Mouse (Mus musculus) MEL (cell line): ENCODE results near the gene Ddx51. TPM values are rescaled to one million over a fixed set of nuclear protein-coding genes. Genes with fewer than 3 reads are reported as not detected.

ENCODE experiments used
- DNase-seq: peaks from one replicate; pipeline ENCODE4 v3.0.0; 2011; ENCODE audit warnings: low read depth, low spot score
- H3K27ac ChIP-seq: 2 replicates; pipeline ENCODE4 v1.5.1; 2012; ENCODE audit warnings: low read depth, mild to moderate bottlenecking, control low read depth, low read length, moderate library complexity; ENCODE audit not compliant: control insufficient read depth
- H3K27me3 ChIP-seq, 2 experiments: fragments of 150-350 bp in 1 of 2; sonication (generic) in 1 of 2; 2 replicates each; pipeline ENCODE4 v1.6.1; 2012; ENCODE audit warnings: low read length in 2 of 2, mild to moderate bottlenecking in 2 of 2, improper control_type of control experiment in 1 of 2, moderate library complexity in 1 of 2; ENCODE audit not compliant: insufficient read depth in 2 of 2, control insufficient read depth in 1 of 2
- H3K36me3 ChIP-seq, 2 experiments: 2 replicates each; pipeline ENCODE4 v1.6.1; 2012 to 2014; ENCODE audit warnings: low read length in 2 of 2, improper control_type of control experiment in 1 of 2, inconsistent platforms in 1 of 2, mild to moderate bottlenecking in 1 of 2; ENCODE audit not compliant: insufficient read depth in 2 of 2, control insufficient read depth in 1 of 2
- H3K4me1 ChIP-seq, 2 experiments: fragments of 150-350 bp in 1 of 2; sonication (generic) in 1 of 2; 2 replicates each; pipeline ENCODE4 v1.6.1; 2012; ENCODE audit warnings: low read length in 2 of 2, improper control_type of control experiment in 1 of 2, mild to moderate bottlenecking in 1 of 2; ENCODE audit not compliant: insufficient read depth in 2 of 2, control insufficient read depth in 1 of 2
- H3K4me3 ChIP-seq, 2 experiments: fragments of 150-350 bp in 1 of 2; sonication (generic) in 1 of 2; 2 replicates each; pipeline ENCODE4 v1.5.1; 2012; ENCODE audit warnings: low read depth in 2 of 2, low read length in 2 of 2, mild to moderate bottlenecking in 2 of 2, moderate library complexity in 2 of 2, control low read depth in 1 of 2, improper control_type of control experiment in 1 of 2; ENCODE audit not compliant: control insufficient read depth in 1 of 2, insufficient read depth in 1 of 2
- H3K79me2 ChIP-seq: 2 replicates; pipeline ENCODE4 v1.6.1; 2012; ENCODE audit warnings: mild to moderate bottlenecking, low read length, moderate library complexity; ENCODE audit not compliant: control insufficient read depth, poor library complexity, insufficient read depth
- H3K9ac ChIP-seq: 2 replicates; pipeline ENCODE4 v1.6.1; 2012; ENCODE audit warnings: low read depth, mild to moderate bottlenecking, control low read depth, low read length, moderate library complexity; ENCODE audit not compliant: control insufficient read depth, poor library complexity, severe bottlenecking
- H3K9me3 ChIP-seq: fragments of 150-350 bp; sonication (generic); replicated peaks from 2 replicates; pipeline ENCODE4 v1.6.1; 2012; ENCODE audit warnings: mild to moderate bottlenecking, low read length, improper control_type of control experiment, moderate library complexity; ENCODE audit not compliant: insufficient read depth
- CHD1 ChIP-seq: IDR thresholded peaks from 2 replicates; pipeline ENCODE4 v1.6.1; 2012; ENCODE audit warnings: low read depth, mild to moderate bottlenecking, inconsistent platforms, low read length, improper control_type of control experiment
- CHD2 ChIP-seq: IDR thresholded peaks from 2 replicates; pipeline ENCODE4 v1.6.1; 2011; ENCODE audit warnings: low read length, improper control_type of control experiment
- CTCF ChIP-seq, 3 experiments: IDR thresholded peaks in 2 of 3; conservative IDR thresholded peaks in 1 of 3; 2 replicates each; pipeline ENCODE4 v1.5.1; 2011 to 2012; ENCODE audit warnings: low read length in 3 of 3, low read depth in 2 of 3, mild to moderate bottlenecking in 2 of 3, improper control_type of control experiment in 1 of 3, inconsistent platforms in 1 of 3, mixed read lengths in 1 of 3, moderate library complexity in 1 of 3; ENCODE audit not compliant: control insufficient read depth in 1 of 3, insufficient read depth in 1 of 3, poor library complexity in 1 of 3, severe bottlenecking in 1 of 3
- ELF1 ChIP-seq: IDR thresholded peaks from 2 replicates; pipeline ENCODE4 v1.6.1; 2014; ENCODE audit warnings: low read depth, mild to moderate bottlenecking, inconsistent platforms, low read length, improper control_type of control experiment, moderate library complexity
- EP300 ChIP-seq, 2 experiments: IDR thresholded peaks; 2 replicates each; pipeline ENCODE4 v1.6.1; 2011; ENCODE audit warnings: improper control_type of control experiment in 2 of 2, low read length in 2 of 2, low read depth in 1 of 2, mild to moderate bottlenecking in 1 of 2
- GATA1 ChIP-seq: IDR thresholded peaks from 2 replicates; pipeline ENCODE4 v1.6.1; 2011; ENCODE audit warnings: low read depth, low read length, improper control_type of control experiment
- KAT2A ChIP-seq: conservative IDR thresholded peaks from 2 replicates; pipeline ENCODE4 v1.6.1; 2012; ENCODE audit warnings: low read depth, low read length, improper control_type of control experiment, inconsistent platforms
- MAFK ChIP-seq: IDR thresholded peaks from 2 replicates; pipeline ENCODE4 v1.6.1; 2011; ENCODE audit warnings: low read depth, mild to moderate bottlenecking, low read length, improper control_type of control experiment, borderline replicate concordance
- MAX ChIP-seq: IDR thresholded peaks from 2 replicates; pipeline ENCODE4 v1.6.1; 2011; ENCODE audit warnings: low read length, improper control_type of control experiment
- MAZ ChIP-seq: IDR thresholded peaks from 2 replicates; pipeline ENCODE4 v1.6.1; 2012; ENCODE audit warnings: low read depth, mild to moderate bottlenecking, inconsistent platforms, low read length, improper control_type of control experiment
- MYB ChIP-seq: IDR thresholded peaks from 2 replicates; pipeline ENCODE4 v1.6.1; 2011; ENCODE audit warnings: mild to moderate bottlenecking, low read depth, low read length, improper control_type of control experiment
- MYC ChIP-seq: IDR thresholded peaks from 2 replicates; pipeline ENCODE4 v1.6.1; 2011; ENCODE audit warnings: low read depth, mild to moderate bottlenecking, low read length, improper control_type of control experiment, moderate library complexity
- NRF1 ChIP-seq: IDR thresholded peaks from 2 replicates; pipeline ENCODE4 v1.6.1; 2014; ENCODE audit warnings: low read depth, mild to moderate bottlenecking, inconsistent platforms, low read length, improper control_type of control experiment, moderate library complexity; ENCODE audit not compliant: poor library complexity, insufficient read depth, severe bottlenecking
- POLR2AphosphoS5 ChIP-seq: IDR thresholded peaks from 2 replicates; pipeline ENCODE4 v1.6.1; 2012; ENCODE audit warnings: low read depth, borderline replicate concordance, mild to moderate bottlenecking, inconsistent platforms, low read length, moderate library complexity, mixed read lengths
- RAD21 ChIP-seq: IDR thresholded peaks from 2 replicates; pipeline ENCODE4 v1.6.1; 2011; ENCODE audit warnings: mild to moderate bottlenecking, low read depth, low read length, improper control_type of control experiment
- SMC3 ChIP-seq: IDR thresholded peaks from 2 replicates; pipeline ENCODE4 v1.6.1; 2011; ENCODE audit warnings: low read depth, low read length, improper control_type of control experiment
- TBP ChIP-seq: IDR thresholded peaks from 2 replicates; pipeline ENCODE4 v1.8.0; 2011; ENCODE audit warnings: low read depth, low read length, improper control_type of control experiment
- USF1 ChIP-seq: IDR thresholded peaks from 2 replicates; pipeline ENCODE4 v1.6.1; 2014; ENCODE audit warnings: low read depth, mild to moderate bottlenecking, inconsistent platforms, low read length, improper control_type of control experiment, moderate library complexity
- ZC3H11A ChIP-seq: IDR thresholded peaks from 2 replicates; pipeline ENCODE4 v1.6.1; 2012; ENCODE audit warnings: low read depth, mild to moderate bottlenecking, inconsistent platforms, low read length, improper control_type of control experiment
- ZNF384 ChIP-seq: IDR thresholded peaks from 2 replicates; pipeline ENCODE4 v1.6.1; 2012; ENCODE audit warnings: low read depth, mild to moderate bottlenecking, inconsistent platforms, low read length, improper control_type of control experiment
- polyA plus RNA-seq, 2 experiments: library from polyadenylated mRNA; stranded (reverse) in 1 of 2; unstranded in 1 of 2; fragments of >175 nt in 1 of 2; fragments of >200 nt in 1 of 2; gene quantifications; 2 replicates each; pipeline versions ENCODE4 v1.2.1 to v1.2.4; 2012; ENCODE audit warnings: low replicate concordance in 2 of 2, low read depth in 1 of 2; ENCODE audit not compliant: insufficient read length in 2 of 2, insufficient read depth in 1 of 2, missing spikeins in 1 of 2
- total RNA-seq: library from RNA; depleted of rRNA; stranded (reverse); fragments of 300-350 nt; gene quantifications from 2 replicates; pipeline ENCODE4 v1.2.3, GENCODE M21; 2012

The Ddx51 gene
- total and polyA plus RNA-seq, 3 experiments: 16.3 to 285 (median 52.9) TPM

- Histone ChIP-seq H3K27me3 (no peaks in the 10 kb centered on the region), H3K79me2 (no peaks in the 10 kb centered on the region), H3K4me3 (no peak overlapping the region), H3K9me3 (no peaks in the 10 kb centered on the region), H3K36me3 (peaks cover 0 to 20% of the 10 kb centered on the region in 2 experiments; a peak in 2 of 4 replicates), H3K4me1 (peaks cover 5 to 38% of the 10 kb centered on the region in 2 experiments)
- TF ChIP-seq GATA1 (no peak), MYB (no peak), EP300 (IDR thresholded peaks at IDR 0.05; ENCODE audit: low read depth in 1 of 2, low read length in 2 of 2) (no peak), CHD2 (no peak), MAFK (no peak), MYC (no peak), USF1 (no peak), CTCF (IDR thresholded peaks at IDR 0.05 in 2 of 3, conservative IDR thresholded peaks at IDR 0.05 in 1 of 3; ENCODE audit: control insufficient read depth in 1 of 3, insufficient read depth in 1 of 3, low read depth in 2 of 3, low read length in 3 of 3, poor library complexity in 1 of 3, severe bottlenecking in 1 of 3) (peak in 2 of 3 experiments; percentile 14 to 38; a peak in 3 of 6 replicates), MAX (no peak), MAZ (no peak), TBP (no peak), SMC3 (peak; percentile 46), ELF1 (no peak), RAD21 (peak; percentile 44), ZC3H11A (no peak)
- TF ChIP-seq, all 39 proteins: peak for 3
- Histone ChIP-seq H3K9ac (no peak overlapping the region), H3K27ac (no peak overlapping the region)
- DNase-seq: peak; percentile 70
Observed at GRCm38 (mm10) chr5:110605531-110606221, 47.6 kb upstream of the Ddx51 start.

- Histone ChIP-seq H3K4me1 (peaks cover 5 to 38% of the 10 kb centered on the region in 2 experiments), H3K9me3 (no peaks in the 10 kb centered on the region), H3K9ac (no peak overlapping the region), H3K27ac (no peak overlapping the region), H3K4me3 (no peak overlapping the region), H3K27me3 (no peaks in the 10 kb centered on the region), H3K36me3 (peaks cover 0 to 20% of the 10 kb centered on the region in 2 experiments; a peak in 2 of 4 replicates), H3K79me2 (no peaks in the 10 kb centered on the region)
- TF ChIP-seq SMC3 (no peak), NRF1 (no peak), MYB (no peak), CHD1 (no peak), KAT2A (no peak), ZNF384 (no peak), POLR2AphosphoS5 (no peak), ZC3H11A (no peak), MAZ (no peak)
- DNase-seq: no peak
Observed at GRCm38 (mm10) chr5:110607767-110608166, 45.5 kb upstream of the Ddx51 start.
